Mouse (Mus musculus) lung, adult 18-20 months (tissue): ENCODE results near the gene Atp8b4.
"Not testable (repeated sequence)": the region's sequence is repeated elsewhere in the genome, so short reads cannot be mapped to it uniquely, and the experiment has no call there.

ENCODE experiments used
- DNase-seq, 2 experiments: peaks; one replicate each; pipeline ENCODE4 v3.0.0; 2022; ENCODE audit warnings: mixed read lengths in 2 of 2

The Atp8b4 gene

DNA sequence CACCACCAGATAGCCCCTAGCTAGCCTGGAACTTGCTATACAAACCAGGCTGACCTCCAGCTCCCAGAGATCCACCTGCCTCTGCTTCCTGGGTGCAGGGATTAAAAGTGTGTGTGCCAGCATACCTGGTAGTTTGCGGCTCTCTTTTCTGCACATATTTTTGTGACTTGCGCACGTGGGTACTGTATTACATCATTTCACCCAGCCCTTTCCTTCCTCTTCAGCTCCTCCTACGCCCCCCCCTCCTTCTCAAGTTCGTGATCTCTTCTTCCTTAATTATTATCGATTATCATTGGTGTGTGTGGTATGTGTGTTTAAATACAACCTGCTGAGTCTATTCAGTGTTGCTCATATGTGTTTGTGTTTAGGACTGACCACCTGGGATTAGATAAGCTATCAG lies at the start of gene Atp8b4:
Atp8b4 (minus strand) TSS at position 154 of the 400 bp plus-strand sequence.
- no peak for DNase-seq

DNA sequence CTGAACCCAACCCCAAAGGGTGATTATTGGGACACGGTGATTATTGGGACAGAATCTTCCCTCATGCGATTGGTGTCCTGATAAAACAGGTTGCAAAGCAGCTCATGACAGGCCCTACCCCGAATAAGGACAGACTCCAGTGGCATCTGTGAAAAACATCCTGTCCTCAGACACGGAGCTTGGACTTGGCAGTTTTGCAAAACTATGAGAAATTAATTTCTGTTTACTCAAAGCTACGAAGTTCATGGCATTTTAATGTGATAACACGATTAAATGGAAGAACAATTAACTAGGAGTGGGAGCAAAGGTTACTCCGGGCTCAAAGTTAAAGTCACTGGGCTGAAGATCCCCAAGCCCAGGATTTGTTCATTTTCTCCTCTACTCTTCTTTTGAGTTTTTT lies 49.2 kb upstream of the Atp8b4 start:
- DNase-seq, result no peak

DNA sequence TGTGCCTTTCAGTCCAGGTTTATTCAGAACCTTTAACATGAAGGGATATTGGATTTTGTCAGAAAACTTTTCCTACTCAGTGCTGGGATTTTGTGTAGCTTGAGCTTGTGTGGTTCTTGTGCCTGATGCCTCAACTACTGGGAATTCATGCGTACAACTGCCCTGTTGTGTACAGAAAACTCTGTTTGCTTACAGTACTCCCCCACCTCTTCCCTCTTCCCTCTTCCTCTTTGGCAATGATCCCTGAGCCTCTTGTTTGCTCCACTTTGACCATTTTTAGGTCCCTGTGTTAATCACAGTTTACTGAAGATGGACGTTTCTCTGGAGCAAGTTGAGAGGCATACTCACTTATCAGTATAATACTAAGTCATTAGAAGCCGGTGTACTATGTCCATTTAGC lies 45.9 kb upstream of the Atp8b4 start:
- no peak for DNase-seq

DNA sequence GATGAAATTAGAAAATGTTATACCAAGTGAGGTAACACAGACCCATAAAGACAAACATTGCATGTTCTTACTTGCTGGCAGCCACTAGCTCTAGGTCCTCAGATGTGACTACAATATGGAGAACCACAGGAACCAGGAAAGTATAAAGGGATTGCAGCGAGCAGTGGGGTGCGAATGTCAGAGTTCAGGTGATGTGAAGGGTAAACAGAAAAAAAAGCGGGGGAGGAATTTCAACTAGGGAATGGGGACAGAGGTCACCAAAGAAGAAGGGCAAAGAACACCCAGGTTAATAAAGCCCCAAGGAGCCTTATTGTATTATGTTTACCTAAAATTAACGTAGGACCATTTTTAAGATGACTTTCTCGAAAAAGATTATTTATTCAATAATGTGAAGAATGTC lies 44.8 kb upstream of the Atp8b4 start:
- no peak for DNase-seq

DNA sequence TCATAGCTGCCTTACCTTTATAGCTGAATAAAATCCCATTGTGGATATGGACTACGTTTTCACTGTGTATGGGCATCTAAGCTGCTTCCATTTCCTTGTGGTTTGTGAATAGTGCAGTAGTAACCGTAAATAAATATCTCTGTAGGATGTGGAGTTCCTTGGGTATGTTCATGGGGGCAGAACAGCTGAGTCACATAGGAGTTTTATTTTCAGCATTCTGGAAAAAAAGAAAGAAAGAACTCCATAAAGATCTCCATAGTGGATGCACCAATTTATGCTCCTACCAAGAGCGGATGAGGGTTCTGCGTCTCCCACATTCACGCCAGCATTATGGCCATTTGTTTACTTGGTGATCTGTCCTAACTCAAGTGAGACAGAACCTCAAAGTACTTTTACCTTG lies 41.7 kb upstream of the Atp8b4 start:
- no peak for DNase-seq

DNA sequence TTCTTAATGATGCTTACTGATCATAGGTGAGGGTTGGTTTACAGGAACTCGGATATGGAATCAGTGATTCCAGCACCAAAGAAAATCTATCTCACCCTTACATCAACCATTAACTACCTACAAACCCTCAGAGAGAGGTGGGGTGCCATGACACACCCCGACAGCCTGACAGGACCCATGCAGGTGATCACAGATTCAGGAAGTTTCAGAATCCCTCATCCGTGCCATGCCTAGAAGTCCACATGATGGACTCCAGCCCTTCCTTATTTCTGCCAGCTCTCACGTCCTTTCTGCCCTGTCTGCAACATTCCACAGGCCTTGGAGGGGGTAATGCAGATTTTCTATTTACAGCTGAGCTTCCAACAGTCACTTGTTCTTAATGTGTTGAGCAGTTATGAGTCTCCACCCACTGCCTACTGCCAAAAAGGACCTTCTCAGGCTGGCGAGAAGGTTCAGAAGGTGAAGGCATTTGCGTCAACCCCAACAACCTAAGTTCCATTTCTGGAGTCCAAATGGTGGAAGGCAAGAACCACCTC lies 40.0 kb upstream of the Atp8b4 start:
- DNase-seq, result no peak

DNA sequence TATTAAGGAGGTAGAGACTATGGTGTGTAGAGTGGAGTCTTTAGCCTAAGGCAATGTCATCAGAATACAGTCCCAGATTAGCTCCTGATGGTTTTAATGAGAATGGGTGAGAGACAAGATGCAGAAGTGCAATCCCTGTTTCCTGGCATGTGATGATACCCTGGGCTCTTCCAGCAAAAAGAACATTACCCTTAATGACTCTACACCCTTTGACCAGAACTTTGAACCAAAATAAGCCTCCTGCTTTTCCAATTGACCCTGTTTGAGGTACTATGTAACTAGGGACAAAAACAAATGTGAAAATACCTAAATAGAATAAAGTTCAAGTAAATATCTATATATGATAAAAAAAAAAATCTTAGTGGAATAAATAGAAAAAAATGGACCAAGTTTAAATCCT lies 37.2 kb upstream of the Atp8b4 start:
- DNase-seq, result no peak

DNA sequence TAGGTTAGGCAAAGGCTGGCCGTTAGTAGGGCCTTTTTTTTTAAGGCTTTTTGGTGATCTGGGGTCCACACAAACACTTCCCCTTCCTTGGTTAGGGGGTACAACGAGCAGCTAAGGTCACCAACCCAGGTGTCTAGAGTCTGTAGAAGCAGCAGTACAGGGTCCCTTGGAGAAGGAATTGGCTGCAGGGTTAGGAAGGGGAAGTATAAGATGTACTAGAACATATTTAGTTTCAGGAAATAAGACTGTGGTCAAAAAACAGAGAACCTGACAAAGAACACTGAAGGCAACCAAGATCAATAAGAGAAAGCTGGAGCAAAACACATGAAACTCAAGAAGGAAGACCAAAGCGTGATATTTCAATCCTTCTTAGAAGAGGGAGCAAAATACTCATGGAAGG lies 30.1 kb upstream of the Atp8b4 start:
- DNase-seq, result no peak

DNA sequence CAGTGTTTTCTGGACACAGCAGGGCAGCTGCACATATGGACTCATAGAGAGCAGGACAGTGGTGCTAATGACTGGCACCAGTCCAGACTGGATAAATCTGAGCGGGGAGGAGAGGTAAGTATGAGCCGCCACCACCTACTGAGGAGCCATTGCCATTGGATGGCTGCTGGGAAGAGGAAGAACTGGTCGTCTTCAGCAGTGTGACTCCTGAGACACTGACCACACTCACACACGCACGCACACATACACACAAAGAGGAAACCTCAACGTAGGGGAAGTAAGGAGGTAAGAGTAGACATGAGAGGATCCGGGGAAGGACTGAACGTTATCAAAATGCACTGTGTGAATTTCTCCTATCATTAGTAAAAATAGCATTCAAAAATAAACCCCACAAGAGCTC lies 27.0 kb upstream of the Atp8b4 start:
- DNase-seq, result no peak

DNA sequence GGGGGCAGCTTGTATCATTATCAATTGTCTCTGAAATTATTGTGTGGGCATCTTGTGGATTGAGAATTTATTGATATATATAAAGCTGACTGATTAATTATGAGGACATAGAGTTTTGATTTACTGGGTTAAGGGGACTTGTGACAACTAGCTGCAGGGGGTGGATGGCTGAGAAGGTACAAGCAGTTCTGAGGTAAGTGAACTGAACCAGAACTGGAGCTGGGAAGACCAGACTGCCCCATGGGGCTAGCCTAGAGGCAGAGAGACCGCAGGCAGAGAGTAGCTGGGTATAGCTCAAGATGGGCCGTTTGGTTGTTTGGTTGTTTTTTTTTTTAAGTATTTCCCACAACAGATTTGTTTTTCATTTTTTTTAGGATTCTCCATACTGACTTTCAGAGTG lies 23.8 kb upstream of the Atp8b4 start:
- DNase-seq, result no peak

DNA sequence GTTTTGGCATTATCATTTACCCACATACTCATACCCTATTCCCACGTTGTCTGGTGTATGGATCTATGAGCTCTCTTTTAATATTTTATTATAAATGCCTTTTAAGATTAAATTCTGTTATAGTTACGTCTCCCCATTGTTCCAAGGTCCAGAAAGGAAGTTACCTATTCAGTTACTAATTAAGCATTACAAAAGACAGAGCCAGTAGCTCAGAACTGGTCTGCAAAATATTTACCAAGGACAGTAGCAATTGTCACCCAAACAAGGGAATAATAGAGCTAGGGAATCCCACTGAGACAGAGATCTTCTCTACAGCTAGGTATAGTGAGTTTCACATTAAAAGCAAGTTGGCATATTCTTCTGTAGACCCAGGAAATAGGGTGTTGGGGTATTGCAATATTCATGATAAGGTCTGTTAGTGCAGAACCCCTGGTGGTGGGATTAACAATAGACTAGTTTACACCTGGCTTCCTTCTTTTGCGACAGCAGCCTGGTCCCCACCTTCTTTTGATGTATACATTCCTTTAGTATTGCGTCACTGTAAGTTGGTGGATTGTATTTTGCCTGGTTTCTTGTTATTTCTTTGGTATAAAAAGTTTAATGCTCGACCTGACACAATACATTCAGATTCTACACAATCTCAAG lies 22.7 kb upstream of the Atp8b4 start:
- not testable (repeated sequence) for DNase-seq

DNA sequence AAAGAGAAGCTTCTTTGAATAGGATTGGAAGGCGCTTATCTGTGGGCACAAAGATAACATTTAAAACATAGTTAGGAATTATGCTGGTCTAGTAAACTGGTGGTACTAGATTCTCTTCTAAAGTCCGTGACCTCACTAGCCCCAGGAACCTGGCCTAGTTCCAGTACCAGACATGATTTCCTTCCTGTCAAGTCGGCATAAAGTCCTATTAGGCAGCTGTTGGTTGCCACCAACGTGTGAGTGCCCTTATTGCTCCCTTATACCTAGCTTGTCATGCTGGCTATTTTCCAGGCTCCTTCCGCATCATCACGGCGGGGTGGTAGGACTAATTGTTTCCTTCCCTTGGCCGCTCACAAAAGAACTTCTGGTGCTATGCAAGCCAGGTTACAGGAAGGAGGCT lies 21.6 kb upstream of the Atp8b4 start:
- no peak for DNase-seq

DNA sequence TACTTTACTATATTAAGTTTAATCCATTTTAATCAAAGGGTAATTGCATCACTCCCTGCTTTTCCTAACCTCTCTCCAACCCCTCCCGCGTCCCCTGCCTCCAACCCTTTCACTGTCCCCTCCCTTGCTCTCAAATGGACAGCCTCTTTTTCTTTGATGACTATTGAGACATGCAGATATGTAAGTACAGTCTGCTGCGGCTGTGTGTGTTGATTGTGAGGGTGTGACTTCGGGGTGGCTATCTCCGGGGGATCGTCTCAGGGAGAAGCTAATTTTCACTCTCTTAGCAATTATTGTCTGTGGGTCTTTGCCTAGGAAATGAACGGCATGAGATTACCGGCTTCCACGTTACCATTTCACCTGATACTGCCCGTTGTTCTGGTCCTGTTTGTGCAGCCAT lies 21.0 kb upstream of the Atp8b4 start:
- no peak for DNase-seq

DNA sequence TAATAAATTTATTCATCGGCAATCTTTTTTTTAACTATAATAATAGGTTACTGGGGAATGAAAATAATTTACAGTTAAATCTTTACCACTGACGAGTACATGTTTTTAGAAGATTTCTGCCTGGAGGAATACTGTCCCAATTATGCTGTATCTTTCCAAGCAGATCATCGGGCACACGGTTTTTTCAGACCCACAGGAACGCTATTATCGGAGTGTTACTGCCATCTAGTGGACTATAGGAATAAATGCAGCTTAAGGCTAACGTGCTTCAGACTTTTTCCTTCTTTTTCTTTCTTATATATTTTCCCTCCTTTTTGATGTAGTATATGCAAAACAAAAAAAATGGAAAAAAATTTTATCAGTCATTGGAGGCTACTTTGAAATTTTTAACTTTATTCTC lies 20.4 kb upstream of the Atp8b4 start:
- no peak for DNase-seq

DNA sequence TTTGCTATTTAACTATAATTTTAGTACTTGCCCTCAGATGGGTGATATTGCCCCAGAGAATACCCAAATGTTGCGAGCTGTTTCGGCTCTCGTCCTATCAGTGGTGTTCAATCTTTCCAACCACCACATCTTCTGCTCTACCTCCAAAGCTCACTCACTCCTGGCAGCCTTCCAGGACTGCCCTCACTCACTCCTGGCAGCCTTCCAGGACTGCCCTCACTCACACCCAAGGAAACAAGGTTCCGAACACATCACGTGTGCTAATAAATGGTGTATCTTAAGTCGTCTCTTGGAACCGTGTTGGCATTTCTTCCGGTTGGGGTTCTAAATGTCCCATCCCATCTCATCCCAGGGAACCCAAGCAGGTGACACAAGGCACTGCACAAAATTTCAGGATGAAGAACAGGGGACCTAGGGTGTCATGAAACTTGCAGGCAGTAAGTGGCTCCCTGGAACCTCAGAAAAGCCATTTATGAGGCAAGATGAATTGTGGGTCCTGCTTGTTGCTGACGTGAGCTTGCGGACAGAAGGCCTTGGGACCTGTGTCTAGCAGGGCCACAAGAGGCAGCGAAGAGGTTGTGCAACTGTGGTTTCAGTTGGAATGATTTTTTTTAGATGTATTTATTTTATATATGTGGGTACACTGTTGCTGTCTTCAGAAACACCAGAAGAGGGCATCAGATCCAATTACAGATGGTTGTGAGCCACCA lies 19.6 kb upstream of the Atp8b4 start:
- peak in 1 of 2 experiments; percentile 16 for DNase-seq

DNA sequence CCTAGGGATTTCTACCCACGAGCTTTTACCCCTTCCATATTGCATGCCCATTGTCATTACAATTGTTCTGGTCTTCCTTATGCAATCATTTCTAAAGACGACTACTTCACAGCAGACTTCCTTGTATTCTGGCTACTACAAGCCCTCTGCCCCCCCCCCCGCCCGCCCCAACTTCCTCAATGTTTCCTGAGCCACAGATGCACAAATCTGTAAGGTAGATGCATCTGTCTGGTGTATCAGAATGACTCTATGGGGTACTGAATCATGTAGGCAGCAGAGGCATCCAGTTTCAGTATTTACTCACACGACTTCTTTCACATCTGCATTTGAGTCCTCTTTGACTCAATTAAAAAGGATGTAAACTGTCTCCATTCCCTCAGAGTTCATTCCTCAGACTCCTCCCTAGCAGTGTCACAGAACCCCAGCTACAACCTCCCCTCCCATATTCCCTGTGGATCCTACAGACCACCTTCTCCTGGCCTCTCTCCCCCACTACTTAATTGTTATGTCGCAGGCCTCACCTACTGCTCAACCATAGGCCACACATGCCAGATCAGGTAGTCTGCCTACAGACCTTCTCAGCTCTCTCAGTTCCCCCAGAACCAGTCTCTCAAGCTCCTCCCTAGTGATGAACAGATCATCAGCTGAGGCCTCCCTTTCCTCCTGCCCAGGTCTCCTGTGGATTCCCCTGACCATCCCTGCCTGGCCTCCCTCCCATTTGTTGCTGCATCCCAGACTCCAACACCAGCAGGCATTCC lies 14.8 kb upstream of the Atp8b4 start:
- no peak for DNase-seq

DNA sequence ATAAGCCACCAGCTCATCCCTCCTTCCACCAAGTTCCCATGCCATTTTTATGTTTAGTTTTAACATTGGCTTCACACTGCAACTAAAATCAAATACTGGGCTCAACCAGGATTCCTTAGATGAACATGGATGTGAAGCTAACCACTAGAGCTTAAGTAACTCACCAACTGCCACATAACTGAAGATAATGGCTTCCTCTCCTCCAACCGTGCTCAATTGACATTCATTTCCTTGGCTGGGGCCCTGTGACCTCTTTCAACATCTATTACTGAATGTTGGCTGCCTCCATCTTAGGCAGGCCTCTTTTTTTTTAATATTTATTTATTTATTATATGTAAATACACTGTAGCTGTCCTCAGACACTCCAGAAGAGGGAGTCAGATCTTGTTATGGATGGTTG lies 7.8 kb upstream of the Atp8b4 start:
- DNase-seq, result no peak

DNA sequence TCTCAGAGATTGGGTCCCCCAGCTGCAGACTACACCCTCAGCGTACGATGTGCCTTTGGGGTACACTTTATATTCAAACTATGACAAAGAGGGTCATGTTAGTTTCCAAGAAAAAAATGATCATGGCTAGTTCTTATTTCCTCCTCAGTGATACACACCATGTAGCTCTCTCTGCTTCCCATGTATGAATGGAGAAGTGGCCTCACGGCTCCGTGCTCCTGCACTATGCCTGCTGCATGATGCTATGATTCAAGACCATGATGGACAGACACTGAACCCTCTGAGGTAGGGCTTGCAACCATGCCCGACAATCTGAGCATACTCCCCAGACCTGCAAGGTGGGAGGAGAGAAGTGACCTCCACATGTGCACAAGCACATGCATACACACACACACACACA lies 7.0 kb upstream of the Atp8b4 start:
- DNase-seq, result no peak

DNA sequence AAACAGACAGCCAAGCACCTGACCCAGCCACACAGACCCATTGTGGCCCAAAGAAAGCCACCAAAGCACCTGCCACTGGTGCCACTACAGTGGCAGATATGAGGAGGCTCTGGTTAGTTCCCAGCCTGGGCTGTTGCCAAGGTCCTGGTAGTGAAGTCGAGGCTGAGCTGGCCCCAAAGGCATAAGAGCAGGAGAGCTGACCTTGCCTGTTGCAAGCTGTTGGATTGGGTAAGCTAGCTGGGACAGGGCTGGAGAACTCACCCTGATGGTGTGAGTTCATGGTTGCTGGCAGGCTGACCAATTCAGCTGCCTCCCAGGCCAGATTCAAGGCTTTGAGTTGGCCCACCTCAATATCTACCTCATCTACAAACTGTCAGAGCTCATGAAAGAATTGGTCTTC lies 4.7 kb upstream of the Atp8b4 start:
- no peak for DNase-seq

DNA sequence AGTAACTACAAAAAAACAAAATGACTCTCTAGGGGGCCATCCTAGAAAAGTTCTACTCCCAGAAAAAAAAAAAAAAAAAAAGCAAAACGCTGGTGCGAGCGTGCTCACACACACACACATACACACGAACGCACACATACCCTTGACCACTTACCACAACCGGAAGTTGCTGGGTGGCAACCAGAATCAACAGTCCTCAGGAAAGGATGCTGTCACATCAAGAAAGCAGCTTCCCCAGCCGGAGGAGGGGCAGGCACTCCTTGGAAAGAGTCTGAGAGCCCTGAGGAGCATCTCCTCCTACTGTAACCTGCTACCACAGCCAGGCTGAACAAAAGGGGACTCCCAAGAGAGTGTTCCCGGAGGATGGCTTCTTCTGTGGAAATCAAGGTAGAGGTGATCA lies 744 bp downstream of the Atp8b4 start:
- DNase-seq, result peak; percentile 39 to 54

DNA sequence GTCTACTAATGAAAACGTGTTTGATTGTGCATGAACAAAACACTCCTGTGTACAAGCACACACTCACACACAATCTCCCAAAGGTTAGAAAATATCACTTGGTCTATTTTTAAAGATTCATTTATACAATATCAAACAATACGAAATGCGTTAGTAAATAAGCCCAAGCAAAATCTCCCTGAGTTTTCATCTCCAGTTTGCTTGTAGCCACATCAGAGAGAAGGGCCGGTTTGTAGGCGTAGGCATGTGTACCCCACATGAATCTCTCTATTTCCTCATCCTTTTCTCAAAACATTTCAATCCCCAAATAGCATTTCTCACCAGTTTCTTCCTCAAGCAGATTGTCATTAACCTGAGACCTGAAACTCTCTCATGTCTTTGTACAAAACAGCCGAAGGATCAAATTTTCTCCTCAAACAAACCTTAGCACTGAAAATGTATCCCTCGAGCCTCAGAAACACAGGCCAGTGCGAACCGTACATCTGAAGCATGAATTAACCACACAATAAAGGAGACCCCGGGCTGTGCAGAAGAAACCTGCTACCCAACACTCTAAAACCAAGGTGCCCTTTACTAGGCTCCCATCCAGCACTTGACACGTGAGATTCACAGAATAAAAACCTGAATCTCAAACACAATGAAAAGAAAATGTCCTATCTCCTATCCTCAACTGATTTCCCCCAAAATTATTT lies 1.6 kb downstream of the Atp8b4 start:
- no peak for DNase-seq

DNA sequence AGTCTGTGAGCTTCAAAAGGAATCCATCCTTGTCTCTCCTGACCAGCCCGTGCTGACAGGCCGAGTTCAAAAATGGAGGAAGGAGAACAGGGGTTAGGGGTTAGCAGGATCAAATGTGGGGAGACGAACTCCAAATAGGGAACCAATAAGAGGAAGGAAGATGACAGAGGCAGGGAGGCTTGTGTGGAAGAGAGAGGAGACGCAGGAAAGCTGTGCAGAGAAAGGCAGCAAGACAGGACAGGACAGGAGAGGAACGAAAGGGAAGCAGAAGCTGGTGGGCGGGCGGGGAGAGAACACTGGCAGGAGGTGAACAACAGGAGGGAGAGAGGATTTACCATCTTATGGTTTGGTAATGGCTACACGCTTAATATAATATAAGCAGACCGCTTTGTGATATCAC lies 3.6 kb downstream of the Atp8b4 start:
- peak in 1 of 2 experiments; percentile 18 for DNase-seq
